In genomic region chr7:98109771-98110170, GRCm38 (mm10) we compare ENCODE assay signal across 20 mouse cellular contexts. TPM values are rescaled to one million over a fixed set of nuclear protein-coding genes. Genes with fewer than 3 reads are reported as not detected.
DNase-seq lines count a peak whose midpoint lies in the region; ATAC-seq and TF ChIP-seq lines count a peak whose summit lies in the region.
"Had no signal": no experiment of that assay in that cellular context is flagged by ENCODE, and none has a peak within 500 bp of the region (broad histone marks: within the 10 kb centered on the region; RNA-seq: fewer than 3 reads in every experiment).

No protein-coding gene starts in this region.

- 7% methylated on average over 4 of the region's 4 CpGs for WGBS in cerebellum, adult 2 months

- peak overlapping the region; percentile 76; the same call in 1 of the 2 replicates for H3K27ac ChIP-seq in cerebellum, adult 2 months (ENCODE audit: insufficient read depth, low read length)
- H3K27ac ChIP-seq: embryonic facial prominence, embryonic 12.5 days; forebrain, embryonic 15.5 days; heart, adult 2 months; heart, embryonic 15.5 days; hindbrain, embryonic 10.5 days; hindbrain, embryonic 14.5 days had no signal

- no peak for TF ChIP-seq POLR2A in cerebellum, adult 2 months (IDR thresholded peaks at IDR 0.05; ENCODE audit: borderline replicate concordance, insufficient read depth, low read length)

- H3K4me1 ChIP-seq in cerebellum, adult 2 months (ENCODE audit: control insufficient read depth, insufficient read depth, low read length) = peaks cover 34% of the 10 kb centered on the region

- no peak overlapping the region for H3K4me3 ChIP-seq in cerebellum, adult 2 months (replicated peaks; ENCODE audit: insufficient read depth, low read depth, low read length)
- H3K4me3 ChIP-seq: embryonic facial prominence, embryonic 12.5 days; forebrain, embryonic 15.5 days; heart, adult 2 months; heart, embryonic 15.5 days; hindbrain, embryonic 10.5 days had no signal

- no peaks in the 10 kb centered on the region for H3K27me3 ChIP-seq in cerebellum, adult 2 months (ENCODE audit: control insufficient read depth, insufficient read depth, low read length)

- ATAC-seq in granulocyte monocyte progenitor cell, adult 5-6 weeks (replicated peaks; ENCODE audit: poor library complexity, severe bottlenecking) = no peak
- no peak for ATAC-seq in inflammation-experienced regulatory T-cells, adult 6 months
- ATAC-seq: forebrain, embryonic 15.5 days; intestine, postnatal 0 days had no signal

- peak; percentile 68 to 69 for DNase-seq in cerebellum, adult 18-20 months
- DNase-seq in cerebellum, postnatal 10 days = no peak
- DNase-seq in cerebellum, adult 2 months = peak; percentile 68 to 76
- peak; percentile 65 to 67 for DNase-seq in cerebellum, postnatal 25 days
- no peak for DNase-seq in heart, postnatal 4 days
- DNase-seq: adrenal gland, adult 8-10 months; adrenal gland, postnatal 36 days; gastrocnemius, postnatal 10 days; heart, adult 2 months; heart, postnatal 14 days; kidney, adult 8-10 months had no signal

- TF ChIP-seq CTCF in cerebellum, adult 2 months (IDR thresholded peaks at IDR 0.05; ENCODE audit: borderline replicate concordance, insufficient read depth, low read depth, low read length) = no peak

RNA-seq across cellular contexts. Expression of gene Myo7a, which starts 9.6 kb away (rescaled TPM):
- polyA plus RNA-seq in cerebellum, adult 2 months (2012; rRNA removed) = 19.2 and 22.0 TPM in 2 replicates
- 1 to 10 TPM; 4.2 to 5.4 TPM for total RNA-seq in heart, postnatal 4 days (2021)
- 34.8 and 43.7 TPM in 2 replicates for total RNA-seq in granulocyte monocyte progenitor cell, adult 5-6 weeks (2014; fragmentation: Nextera tagmentation)
- 22.0 and 26.2 TPM in 2 replicates for total RNA-seq in granulocyte monocyte progenitor cell, adult 5-6 weeks (2017)
- 1 to 10 TPM; 1.4 to 2.1 (median 1.7) TPM for polyA plus RNA-seq in inflammation-experienced regulatory T-cells, adult 6 months (2017; shearing (Covaris generic))

RNA-seq across cellular contexts. Expression of gene Omp, which starts 35.5 kb away (rescaled TPM):
- polyA plus RNA-seq in cerebellum, adult 2 months (2012; rRNA removed) = 0.57 and 0.60 TPM in 2 replicates
- under 1 TPM in 1 of 2 experiments, not detected in 1; 0.11 TPM for total RNA-seq in heart, postnatal 4 days (2021)
- total RNA-seq in granulocyte monocyte progenitor cell, adult 5-6 weeks (2014; fragmentation: Nextera tagmentation) = 0.32 and 0.64 TPM in 2 replicates
- total RNA-seq in granulocyte monocyte progenitor cell, adult 5-6 weeks (2017) = 0.31 TPM in 1 of 2 replicates, not detected in the other
- polyA plus RNA-seq in inflammation-experienced regulatory T-cells, adult 6 months (2017; shearing (Covaris generic)) = not detected
- polyA plus RNA-seq: forebrain, embryonic 11.5 days had no signal

Comparison
In these comparisons a context has a peak if more than half of its experiments do, and no peak if none do; other contexts are left out.
1. DNase-seq: peak in cerebellum, adult 18-20 months (2 of 2), cerebellum, adult 2 months (2 of 2) and cerebellum, postnatal 25 days (2 of 2); none in cerebellum, postnatal 10 days (0 of 2) and heart, postnatal 4 days (single experiment).